ENCODE assay signal across 7 mouse cellular contexts in genomic region chr7:19822193-19822592, GRCm38 (mm10). TPM values are rescaled to one million over a fixed set of nuclear protein-coding genes. Genes with fewer than 3 reads are reported as not detected.
DNase-seq lines count a peak whose midpoint lies in the region; ATAC-seq and TF ChIP-seq lines count a peak whose summit lies in the region.

No protein-coding gene starts in this region.

- H3K9ac ChIP-seq in lung, embryonic 16.5 days (ENCODE audit: low read length) = peak overlapping the region; percentile 75
- peak overlapping the region; percentile 41; the same call in 1 of the 2 replicates for H3K9ac ChIP-seq in forebrain, embryonic 11.5 days (ENCODE audit: low read length)

- 8% methylated on average over 18 of the region's 20 CpGs for WGBS in lung, embryonic 16.5 days
- 4% methylated on average over 20 of the region's 20 CpGs for WGBS in forebrain, embryonic 11.5 days
- WGBS in limb, embryonic 10.5 days = 6% methylated on average over 20 of the region's 20 CpGs
- WGBS in olfactory bulb, adult 2 months = 9% methylated on average over 20 of the region's 20 CpGs

- no peak for TF ChIP-seq CTCF in olfactory bulb, adult 2 months (IDR thresholded peaks at IDR 0.05; ENCODE audit: insufficient read depth, low read depth, low read length)

- DNase-seq in lung, postnatal 36 days = no peak
- no peak for DNase-seq in forebrain, embryonic 11.5 days (ENCODE audit: low spot score)
- peak; percentile 43 for DNase-seq in limb, embryonic 10.5 days (ENCODE audit: low spot score)
- DNase-seq in layer of hippocampus, adult 8-10 months (ENCODE audit: low spot score in 2 of 2) = no peak
- DNase-seq in spleen, postnatal 10 days (ENCODE audit: low spot score in 2 of 2) = no peak

- no peaks in the 10 kb centered on the region for H3K36me3 ChIP-seq in lung, embryonic 16.5 days (ENCODE audit: control insufficient read depth, insufficient read depth, low read length)
- no peaks in the 10 kb centered on the region for H3K36me3 ChIP-seq in forebrain, embryonic 11.5 days (ENCODE audit: control insufficient read depth, insufficient read depth, low read length)
- no peaks in the 10 kb centered on the region for H3K36me3 ChIP-seq in limb, embryonic 10.5 days

- peak overlapping the region; percentile 57 for H3K4me3 ChIP-seq in lung, embryonic 16.5 days (ENCODE audit: low read length)
- peak overlapping the region; percentile 24 for H3K4me3 ChIP-seq in forebrain, embryonic 11.5 days (ENCODE audit: low read depth, low read length)
- H3K4me3 ChIP-seq in limb, embryonic 10.5 days = peak overlapping the region; percentile 54
- H3K4me3 ChIP-seq in olfactory bulb, adult 2 months (ENCODE audit: insufficient read depth, low read depth, low read length) = peak overlapping the region; percentile 17; the same call in 1 of the 2 replicates

- H3K4me1 ChIP-seq in lung, embryonic 16.5 days (replicated peaks; ENCODE audit: control insufficient read depth, insufficient read depth, low read length) = peaks cover 39% of the 10 kb centered on the region
- H3K4me1 ChIP-seq in forebrain, embryonic 11.5 days (replicated peaks; ENCODE audit: control insufficient read depth, insufficient read depth, low read length) = peaks cover 5% of the 10 kb centered on the region; the same call in 1 of the 2 replicates
- peaks cover 35% of the 10 kb centered on the region for H3K4me1 ChIP-seq in limb, embryonic 10.5 days
- H3K4me1 ChIP-seq in olfactory bulb, adult 2 months (ENCODE audit: control insufficient read depth, insufficient read depth, low read length) = peaks cover 19% of the 10 kb centered on the region

- TF ChIP-seq POLR2A in olfactory bulb, adult 2 months (IDR thresholded peaks at IDR 0.05; ENCODE audit: insufficient read depth, low read depth, low read length) = no peak

- no peak for ATAC-seq in lung, embryonic 16.5 days (ENCODE audit: low read depth)
- ATAC-seq in forebrain, embryonic 11.5 days (replicated peaks; ENCODE audit: low FRiP score) = no peak

- H3K9me3 ChIP-seq in lung, embryonic 16.5 days (ENCODE audit: control insufficient read depth, low read length) = no peaks in the 10 kb centered on the region
- no peaks in the 10 kb centered on the region; the same call in 1 of the 2 replicates for H3K9me3 ChIP-seq in forebrain, embryonic 11.5 days (ENCODE audit: control insufficient read depth, low read length)
- H3K9me3 ChIP-seq in limb, embryonic 10.5 days (replicated peaks) = no peaks in the 10 kb centered on the region

- H3K27ac ChIP-seq in lung, embryonic 16.5 days (ENCODE audit: low read length) = no peak overlapping the region
- no peak overlapping the region for H3K27ac ChIP-seq in forebrain, embryonic 11.5 days (ENCODE audit: low read depth, low read length)
- H3K27ac ChIP-seq in limb, embryonic 10.5 days = peak overlapping the region; percentile 75
- no peak overlapping the region for H3K27ac ChIP-seq in olfactory bulb, adult 2 months (ENCODE audit: insufficient read depth, low read depth, low read length)

- H3K4me2 ChIP-seq in lung, embryonic 16.5 days (ENCODE audit: low read depth, low read length) = peak overlapping the region; percentile 95
- H3K4me2 ChIP-seq in forebrain, embryonic 11.5 days (ENCODE audit: low read depth, low read length, severe bottlenecking) = peak overlapping the region; percentile 51

- H3K27me3 ChIP-seq in lung, embryonic 16.5 days (ENCODE audit: control insufficient read depth, insufficient read depth, low read depth, low read length) = peaks cover 5% of the 10 kb centered on the region
- peaks cover 28% of the 10 kb centered on the region for H3K27me3 ChIP-seq in forebrain, embryonic 11.5 days (ENCODE audit: control insufficient read depth, insufficient read depth, low read length)
- H3K27me3 ChIP-seq in limb, embryonic 10.5 days (ENCODE audit: low read depth, poor library complexity, severe bottlenecking) = peaks cover 66% of the 10 kb centered on the region

RNA-seq across cellular contexts. Expression of gene Bcl3, which starts 0.4 kb away (rescaled TPM):
- polyA plus RNA-seq in lung, embryonic 16.5 days (2015; fragmentation: Nextera tagmentation; extraction: Ambion mirVana) = 5.4 and 5.7 TPM in 2 replicates
- polyA plus RNA-seq in forebrain, embryonic 11.5 days (2014; fragmentation: Nextera tagmentation; extraction: Ambion mirVana) = 0.51 and 1.1 TPM in 2 replicates
- 0.82 and 1.2 TPM in 2 replicates for polyA plus RNA-seq in limb, embryonic 10.5 days (2016; fragmentation: Nextera tagmentation; extraction: Ambion mirVana)
- polyA plus RNA-seq in olfactory bulb, adult 2 months (2012; ENCODE audit: insufficient read depth, insufficient read length, low replicate concordance, missing spikeins) = not detected in 2 replicates
- 10 to 100 TPM in 1 of 4 experiments, 1 to 10 TPM in 1, under 1 TPM in 2; 0.75 to 11.9 (median 2.3) TPM for total RNA-seq in layer of hippocampus, adult 8-10 months (2022)

RNA-seq across cellular contexts. Expression of gene Cblc, which starts 25.6 kb away (rescaled TPM):
- 17.8 and 18.8 TPM in 2 replicates for polyA plus RNA-seq in lung, embryonic 16.5 days (2015; fragmentation: Nextera tagmentation; extraction: Ambion mirVana)
- polyA plus RNA-seq in forebrain, embryonic 11.5 days (2014; fragmentation: Nextera tagmentation; extraction: Ambion mirVana) = 0.28 and 0.84 TPM in 2 replicates
- 1.4 and 1.6 TPM in 2 replicates for polyA plus RNA-seq in limb, embryonic 10.5 days (2016; fragmentation: Nextera tagmentation; extraction: Ambion mirVana)
- polyA plus RNA-seq in olfactory bulb, adult 2 months (2012; ENCODE audit: insufficient read depth, insufficient read length, low replicate concordance, missing spikeins) = not detected in 2 replicates
- total RNA-seq in layer of hippocampus, adult 8-10 months (2022) = not detected

RNA-seq across cellular contexts. Expression of gene Gm19345, which starts 29.6 kb away (rescaled TPM):
- polyA plus RNA-seq in lung, embryonic 16.5 days (2015; fragmentation: Nextera tagmentation; extraction: Ambion mirVana) = 0.15 TPM in 1 of 2 replicates, not detected in the other
- not detected in 2 replicates for polyA plus RNA-seq in forebrain, embryonic 11.5 days (2014; fragmentation: Nextera tagmentation; extraction: Ambion mirVana)
- polyA plus RNA-seq in limb, embryonic 10.5 days (2016; fragmentation: Nextera tagmentation; extraction: Ambion mirVana) = not detected in 2 replicates
- polyA plus RNA-seq in olfactory bulb, adult 2 months (2012; ENCODE audit: insufficient read depth, insufficient read length, low replicate concordance, missing spikeins) = not detected in 2 replicates
- total RNA-seq in layer of hippocampus, adult 8-10 months (2022) = 1 to 10 TPM; 1.5 to 2.6 (median 2.2) TPM

RNA-seq across cellular contexts. Expression of gene Ceacam16, which starts 38.9 kb away (rescaled TPM):
- polyA plus RNA-seq in lung, embryonic 16.5 days (2015; fragmentation: Nextera tagmentation; extraction: Ambion mirVana) = not detected in 2 replicates
- 0.32 TPM in 1 of 2 replicates, not detected in the other for polyA plus RNA-seq in forebrain, embryonic 11.5 days (2014; fragmentation: Nextera tagmentation; extraction: Ambion mirVana)
- polyA plus RNA-seq in limb, embryonic 10.5 days (2016; fragmentation: Nextera tagmentation; extraction: Ambion mirVana) = not detected in 2 replicates
- polyA plus RNA-seq in olfactory bulb, adult 2 months (2012; ENCODE audit: insufficient read depth, insufficient read length, low replicate concordance, missing spikeins) = not detected in 2 replicates
- total RNA-seq in layer of hippocampus, adult 8-10 months (2022) = not detected

RNA-seq across cellular contexts. Expression of gene Bcam, which starts 51.4 kb away (rescaled TPM):
- 347 and 379 TPM in 2 replicates for polyA plus RNA-seq in lung, embryonic 16.5 days (2015; fragmentation: Nextera tagmentation; extraction: Ambion mirVana)
- polyA plus RNA-seq in forebrain, embryonic 11.5 days (2014; fragmentation: Nextera tagmentation; extraction: Ambion mirVana) = 17.6 and 21.5 TPM in 2 replicates
- 53.8 and 58.6 TPM in 2 replicates for polyA plus RNA-seq in limb, embryonic 10.5 days (2016; fragmentation: Nextera tagmentation; extraction: Ambion mirVana)
- polyA plus RNA-seq in olfactory bulb, adult 2 months (2012; ENCODE audit: insufficient read depth, insufficient read length, low replicate concordance, missing spikeins) = not detected in 2 replicates
- 10 to 100 TPM; 11.0 to 15.2 (median 13.2) TPM for total RNA-seq in layer of hippocampus, adult 8-10 months (2022)
